Mouse (Mus musculus): ENCODE results near the gene Acaca.

Acaca gene

GRCm38 (mm10) chr11:84406733-84407132 is 277.3 kb downstream of the Acaca start:
- no peak for DNase-seq

- no peak for DNase-seq
Observed at GRCm38 (mm10) chr11:84410383-84410782, 280.9 kb downstream of the Acaca start.

- DNase-seq, result no peak
Observed at GRCm38 (mm10) chr11:84410879-84411641, 281.6 kb downstream of the Acaca start.

- no peak for DNase-seq
Observed at GRCm38 (mm10) chr11:84411642-84412018, 282.2 kb downstream of the Acaca start.

GRCm38 (mm10) chr11:84412201-84412934 is 282.9 kb downstream of the Acaca start:
- DNase-seq, result no peak

- no peak for DNase-seq
Observed at GRCm38 (mm10) chr11:84413111-84413510, 283.6 kb downstream of the Acaca start.

GRCm38 (mm10) chr11:84420779-84421178 is 291.3 kb downstream of the Acaca start:
- no peak for DNase-seq

- peak in 1 of 2 experiments; percentile 18 for DNase-seq
Observed at GRCm38 (mm10) chr11:84425736-84426632, 296.5 kb downstream of the Acaca start.

- no peak for DNase-seq
Observed at GRCm38 (mm10) chr11:84426633-84426998, 297.1 kb downstream of the Acaca start.

- peak; percentile 63 to 74 for DNase-seq
Observed at GRCm38 (mm10) chr11:84429581-84429980, 300.1 kb downstream of the Acaca start.

GRCm38 (mm10) chr11:84430336-84430735 is 300.9 kb downstream of the Acaca start:
- DNase-seq, result no peak

GRCm38 (mm10) chr11:84434879-84435278 is 305.4 kb downstream of the Acaca start:
- DNase-seq, result no peak

- DNase-seq, result peak in 1 of 2 experiments; percentile 38
Observed at GRCm38 (mm10) chr11:84440402-84440801, 310.9 kb downstream of the Acaca start.

GRCm38 (mm10) chr11:84442554-84443331 is 313.3 kb downstream of the Acaca start:
- no peak for DNase-seq
